Mouse (Mus musculus): ENCODE measurements around the gene Rnf126. TPM values are rescaled to one million over a fixed set of nuclear protein-coding genes. Genes with fewer than 3 reads are reported as not detected.

Gene Rnf126
- polyA plus RNA-seq, 1 experiment from 2014 or later, result 45.9 TPM

DNA sequence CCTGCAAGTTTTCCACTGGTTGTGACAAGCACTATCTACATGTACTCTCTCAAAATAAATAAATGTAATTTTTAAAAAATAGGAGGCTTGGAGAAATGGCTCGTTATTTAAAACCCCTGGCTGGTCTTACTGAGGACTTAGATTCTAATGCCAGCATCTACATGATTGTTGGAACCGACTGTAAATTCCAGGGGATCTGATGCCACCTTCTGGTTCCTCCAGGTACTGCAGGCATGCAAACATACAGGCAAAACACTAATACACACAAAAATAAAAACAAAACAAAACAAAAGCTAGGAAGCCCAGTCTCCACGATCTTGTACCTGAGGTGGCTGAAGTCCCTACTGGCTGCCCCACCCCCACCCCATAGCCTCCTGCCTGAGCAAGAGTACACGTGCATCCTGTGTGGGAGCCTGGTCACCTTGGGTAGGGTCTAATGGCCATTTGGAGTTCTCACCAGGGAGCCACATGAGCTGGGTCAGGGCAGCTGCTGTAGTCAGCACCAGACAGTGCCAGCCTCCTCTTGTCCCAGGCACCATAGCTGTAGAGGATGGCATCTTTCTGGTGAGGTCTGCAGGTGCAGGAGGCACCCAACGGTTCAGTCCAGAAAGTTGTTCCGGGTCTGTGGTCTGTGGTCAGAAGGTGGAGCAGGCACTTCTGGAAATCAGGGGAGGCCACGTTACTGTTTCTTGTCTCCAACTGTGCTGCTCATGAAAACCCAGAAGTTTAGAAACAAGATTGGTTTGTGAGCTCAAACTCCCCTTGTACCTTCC lies 21.8 kb upstream of the Rnf126 start:
- H3K4me2 ChIP-seq (replicated peaks; ENCODE audit: low read depth, low read length), result no peak overlapping the region
- no peak overlapping the region for H3K9ac ChIP-seq (replicated peaks; ENCODE audit: low read depth)
- DNase-seq (ENCODE audit: low spot score), result peak; percentile 83
- 32% methylated on average over 7 of the region's 7 CpGs for WGBS
- no peaks in the 10 kb centered on the region for H3K9me3 ChIP-seq (ENCODE audit: low read length)
- H3K4me1 ChIP-seq (ENCODE audit: insufficient read depth, low read depth, low read length), result no peaks in the 10 kb centered on the region
- no peak overlapping the region for H3K4me3 ChIP-seq (ENCODE audit: low read depth, low read length)
- no peaks in the 10 kb centered on the region for H3K36me3 ChIP-seq (ENCODE audit: insufficient read depth, low read length)
- H3K27ac ChIP-seq (ENCODE audit: low read length), result no peak overlapping the region
- TF ChIP-seq EP300 (IDR thresholded peaks at IDR 0.05) (no peak), CTCF (IDR thresholded peaks at IDR 0.05) (peak; percentile 90)
- no peaks in the 10 kb centered on the region for H3K27me3 ChIP-seq (replicated peaks; ENCODE audit: insufficient read depth, low read length)
- ATAC-seq, result peak; percentile 23; the same call in 1 of the 2 replicates

DNA sequence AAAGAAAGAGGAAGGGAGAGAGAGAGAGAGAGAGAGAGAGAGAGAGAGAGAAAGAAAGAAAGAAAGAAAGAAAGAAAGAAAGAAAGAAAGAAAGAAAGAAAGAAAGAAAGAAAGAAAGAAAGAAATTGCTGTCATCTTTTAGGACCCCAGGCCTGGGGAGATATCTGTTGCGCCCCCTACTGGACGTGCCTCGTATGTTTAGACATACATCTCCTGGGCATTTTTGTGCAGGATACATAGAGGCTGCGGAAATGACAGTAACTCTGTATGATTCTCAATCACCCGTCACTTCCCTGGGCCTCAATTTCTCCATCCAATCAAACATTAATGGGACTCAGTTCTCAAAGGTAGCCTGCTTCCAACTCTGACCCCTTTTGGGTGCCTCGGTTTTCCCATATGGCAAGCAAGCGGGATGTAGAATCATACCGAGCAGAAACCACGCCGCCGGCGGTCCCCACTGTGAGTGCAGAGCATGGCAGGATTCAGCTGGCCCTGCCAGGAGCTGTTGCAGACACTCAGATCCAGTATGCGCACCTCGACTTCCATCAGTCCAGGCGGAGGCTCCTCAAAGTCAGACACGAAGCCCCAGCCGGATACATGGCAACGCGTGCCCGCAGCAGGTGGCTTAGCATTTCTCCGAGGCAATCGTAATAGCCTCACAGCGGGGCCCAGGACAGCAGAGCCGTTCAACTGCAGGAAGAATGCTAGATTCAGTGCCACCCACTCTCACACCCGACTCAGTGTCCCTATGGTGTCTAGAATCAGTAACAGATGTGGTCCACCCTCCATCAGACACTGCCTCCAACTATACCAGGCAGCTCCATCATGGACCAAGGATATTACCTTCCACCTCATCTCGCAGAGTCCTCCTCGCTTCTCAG lies 17.4 kb upstream of the Rnf126 start:
- no peaks in the 10 kb centered on the region for H3K27me3 ChIP-seq (replicated peaks; ENCODE audit: insufficient read depth, low read length)
- no peak overlapping the region for H3K9ac ChIP-seq (replicated peaks; ENCODE audit: low read depth)
- no peak overlapping the region for H3K27ac ChIP-seq (ENCODE audit: low read length)
- H3K4me3 ChIP-seq (ENCODE audit: low read depth, low read length), result no peak overlapping the region
- H3K4me2 ChIP-seq (replicated peaks; ENCODE audit: low read depth, low read length), result no peak overlapping the region
- H3K36me3 ChIP-seq (ENCODE audit: insufficient read depth, low read length), result no peaks in the 10 kb centered on the region; the same call in 1 of the 2 replicates
- ATAC-seq (no peak), DNase-seq (ENCODE audit: low spot score) (no peak)
- TF ChIP-seq CTCF (IDR thresholded peaks at IDR 0.05) (peak; percentile 64), EP300 (IDR thresholded peaks at IDR 0.05) (no peak)
- H3K4me1 ChIP-seq (ENCODE audit: insufficient read depth, low read depth, low read length), result peaks cover 4% of the 10 kb centered on the region; the same call in 1 of the 2 replicates
- 40% methylated on average over 27 of the region's 27 CpGs for WGBS
- no peaks in the 10 kb centered on the region for H3K9me3 ChIP-seq (ENCODE audit: low read length)

DNA sequence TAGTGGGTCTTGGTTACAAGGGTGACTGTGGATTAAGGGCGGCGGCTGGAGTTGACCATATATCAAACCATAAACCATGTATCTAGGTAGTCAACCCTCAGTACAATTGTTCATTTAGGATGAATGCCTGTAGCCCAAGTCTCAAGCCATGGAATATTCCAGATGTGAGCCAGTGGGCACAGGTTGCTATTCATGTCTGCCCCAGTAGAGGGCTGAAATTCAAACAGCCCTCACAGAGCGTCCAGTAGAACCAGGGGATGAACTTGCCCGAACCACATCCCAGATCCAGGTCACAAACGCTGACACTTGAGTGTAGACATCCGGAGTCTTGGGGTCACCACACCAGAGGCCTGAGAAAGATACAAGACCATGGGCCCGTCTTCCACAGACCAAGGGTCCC lies 16.3 kb upstream of the Rnf126 start:
- H3K27me3 ChIP-seq (replicated peaks; ENCODE audit: insufficient read depth, low read length), result no peaks in the 10 kb centered on the region
- 61% methylated on average over 7 of the region's 7 CpGs for WGBS
- H3K27ac ChIP-seq (ENCODE audit: low read length), result no peak overlapping the region
- no peak overlapping the region for H3K4me2 ChIP-seq (replicated peaks; ENCODE audit: low read depth, low read length)
- H3K4me1 ChIP-seq (ENCODE audit: insufficient read depth, low read depth, low read length), result peaks cover 9% of the 10 kb centered on the region; the same call in 1 of the 2 replicates
- no peak for ATAC-seq
- no peaks in the 10 kb centered on the region; the same call in 1 of the 2 replicates for H3K36me3 ChIP-seq (ENCODE audit: insufficient read depth, low read length)
- no peak overlapping the region for H3K4me3 ChIP-seq (ENCODE audit: low read depth, low read length)
- TF ChIP-seq EP300 (IDR thresholded peaks at IDR 0.05) (no peak), CTCF (IDR thresholded peaks at IDR 0.05) (peak; percentile 63)
- no peak for DNase-seq (ENCODE audit: low spot score)
- no peak overlapping the region for H3K9ac ChIP-seq (replicated peaks; ENCODE audit: low read depth)
- H3K9me3 ChIP-seq (ENCODE audit: low read length), result no peaks in the 10 kb centered on the region

DNA sequence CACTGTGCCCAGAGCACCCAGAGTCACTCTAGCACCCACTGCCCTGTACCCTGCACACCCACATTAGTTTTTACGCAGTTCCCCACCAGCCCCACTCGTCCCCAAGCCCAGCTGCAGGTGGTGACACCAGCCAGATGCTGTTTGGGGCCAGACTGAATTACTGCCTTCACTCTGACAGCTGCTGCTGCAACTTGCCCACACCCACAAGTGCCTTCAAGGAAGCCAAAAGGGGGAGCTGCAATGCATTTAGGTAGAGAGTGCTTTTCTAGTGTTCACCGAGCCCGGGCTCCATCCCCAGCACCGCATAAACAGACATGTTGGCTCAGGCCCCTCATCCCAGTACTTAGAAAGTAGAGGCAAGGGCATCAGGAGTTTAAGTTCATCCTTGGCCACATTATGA lies 15.2 kb upstream of the Rnf126 start:
- no peaks in the 10 kb centered on the region for H3K27me3 ChIP-seq (replicated peaks; ENCODE audit: insufficient read depth, low read length)
- DNase-seq (ENCODE audit: low spot score) (no peak), ATAC-seq (no peak)
- 62% methylated on average over 5 of the region's 5 CpGs for WGBS
- no peak overlapping the region for H3K4me2 ChIP-seq (replicated peaks; ENCODE audit: low read depth, low read length)
- H3K27ac ChIP-seq (ENCODE audit: low read length), result no peak overlapping the region
- no peak overlapping the region for H3K9ac ChIP-seq (replicated peaks; ENCODE audit: low read depth)
- no peak overlapping the region for H3K4me3 ChIP-seq (ENCODE audit: low read depth, low read length)
- H3K36me3 ChIP-seq (ENCODE audit: insufficient read depth, low read length), result no peaks in the 10 kb centered on the region; the same call in 1 of the 2 replicates
- peaks cover 17% of the 10 kb centered on the region; the same call in 1 of the 2 replicates for H3K4me1 ChIP-seq (ENCODE audit: insufficient read depth, low read depth, low read length)
- no peak for TF ChIP-seq CTCF (IDR thresholded peaks at IDR 0.05)
- no peak for TF ChIP-seq EP300 (IDR thresholded peaks at IDR 0.05)
- no peaks in the 10 kb centered on the region for H3K9me3 ChIP-seq (ENCODE audit: low read length)

DNA sequence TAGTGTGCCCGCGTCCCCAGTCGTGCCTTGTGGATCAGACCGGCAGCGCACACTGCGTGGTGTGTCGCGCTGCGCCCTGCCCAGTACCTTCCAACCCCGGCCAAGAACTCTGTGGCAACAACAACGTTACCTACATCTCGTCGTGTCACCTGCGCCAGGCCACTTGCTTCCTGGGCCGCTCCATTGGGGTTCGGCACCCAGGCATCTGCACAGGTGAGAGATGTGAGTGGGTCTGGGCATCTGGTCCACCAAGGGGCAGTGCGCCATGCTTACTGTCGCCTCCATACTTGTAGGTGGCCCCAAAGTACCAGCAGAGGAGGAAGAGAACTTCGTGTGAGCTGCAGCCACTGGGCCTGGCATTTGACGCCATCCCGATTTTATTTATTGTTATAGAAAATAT lies 14.4 kb upstream of the Rnf126 start:
- Histone ChIP-seq H3K36me3 (ENCODE audit: insufficient read depth, low read length) (no peaks in the 10 kb centered on the region; the same call in 1 of the 2 replicates), H3K9ac (replicated peaks; ENCODE audit: low read depth) (no peak overlapping the region), H3K4me3 (ENCODE audit: low read depth, low read length) (peak overlapping the region; percentile 31), H3K4me2 (replicated peaks; ENCODE audit: low read depth, low read length) (peak overlapping the region; percentile 61), H3K4me1 (ENCODE audit: insufficient read depth, low read depth, low read length) (peaks cover 17% of the 10 kb centered on the region; the same call in 1 of the 2 replicates), H3K27ac (ENCODE audit: low read length) (peak overlapping the region; percentile 78), H3K27me3 (replicated peaks; ENCODE audit: insufficient read depth, low read length) (no peaks in the 10 kb centered on the region), H3K9me3 (ENCODE audit: low read length) (no peaks in the 10 kb centered on the region)
- 27% methylated on average over 21 of the region's 21 CpGs for WGBS
- TF ChIP-seq EP300 (IDR thresholded peaks at IDR 0.05), result no peak
- TF ChIP-seq CTCF (IDR thresholded peaks at IDR 0.05), result no peak
- DNase-seq (ENCODE audit: low spot score) (no peak), ATAC-seq (no peak)

DNA sequence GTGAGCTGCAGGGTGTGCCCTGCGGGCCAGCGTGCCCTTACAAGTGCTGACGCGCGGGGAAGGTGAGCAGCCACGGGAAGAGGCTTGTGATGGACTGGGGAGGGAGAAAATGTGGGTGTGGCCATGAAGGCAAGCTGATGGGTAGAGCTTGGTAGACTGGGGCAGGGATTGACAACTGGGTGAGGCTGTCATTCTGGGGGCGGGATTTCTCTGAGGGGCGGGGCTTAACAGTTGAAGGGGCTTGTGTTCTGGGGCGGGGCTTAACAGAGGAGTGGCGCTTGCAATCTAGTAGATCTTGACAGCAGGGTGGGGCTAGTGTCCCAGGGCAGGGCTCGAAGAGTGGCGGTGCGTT lies 13.9 kb upstream of the Rnf126 start:
- Histone ChIP-seq H3K9me3 (ENCODE audit: low read length) (no peaks in the 10 kb centered on the region), H3K27me3 (replicated peaks; ENCODE audit: insufficient read depth, low read length) (no peaks in the 10 kb centered on the region), H3K36me3 (ENCODE audit: insufficient read depth, low read length) (no peaks in the 10 kb centered on the region; the same call in 1 of the 2 replicates), H3K4me1 (ENCODE audit: insufficient read depth, low read depth, low read length) (peaks cover 17% of the 10 kb centered on the region; the same call in 1 of the 2 replicates), H3K27ac (ENCODE audit: low read length) (peak overlapping the region; percentile 78), H3K9ac (replicated peaks; ENCODE audit: low read depth) (no peak overlapping the region), H3K4me2 (replicated peaks; ENCODE audit: low read depth, low read length) (peak overlapping the region; percentile 61), H3K4me3 (ENCODE audit: low read depth, low read length) (peak overlapping the region; percentile 31)
- no peak for DNase-seq (ENCODE audit: low spot score)
- no peak for ATAC-seq
- under 1% methylated on average over 13 of the region's 13 CpGs for WGBS
- no peak for TF ChIP-seq CTCF (IDR thresholded peaks at IDR 0.05)
- no peak for TF ChIP-seq EP300 (IDR thresholded peaks at IDR 0.05)

Measured in lung, postnatal 0 days (tissue).